Comparison of ENCODE assay signal across 9 mouse cellular contexts in genomic region chr7:37290018-37290417, GRCm38 (mm10).
DNase-seq lines count a peak whose midpoint lies in the region; ATAC-seq and TF ChIP-seq lines count a peak whose summit lies in the region.
"Had no signal": no experiment of that assay in that cellular context is flagged by ENCODE, and none has a peak within 500 bp of the region (broad histone marks: within the 10 kb centered on the region; RNA-seq: fewer than 3 reads in every experiment).

No protein-coding gene starts in this region.

- H3K36me3 ChIP-seq in kidney, embryonic 15.5 days, result no peaks in the 10 kb centered on the region
- no peaks in the 10 kb centered on the region for H3K36me3 ChIP-seq in heart, adult 2 months (ENCODE audit: control insufficient read depth, insufficient read depth, low read length)
- H3K36me3 ChIP-seq in limb, embryonic 11.5 days (ENCODE audit: control insufficient read depth, insufficient read depth, low read length), result no peaks in the 10 kb centered on the region
- no peaks in the 10 kb centered on the region for H3K36me3 ChIP-seq in neural tube, embryonic 12.5 days

- peak overlapping the region; percentile 6; the same call in 1 of the 2 replicates for H3K4me3 ChIP-seq in kidney, embryonic 15.5 days (replicated peaks)
- H3K4me3 ChIP-seq in heart, adult 2 months, result no peak overlapping the region
- H3K4me3 ChIP-seq in limb, embryonic 11.5 days (ENCODE audit: low read depth, low read length), result no peak overlapping the region
- no peak overlapping the region for H3K4me3 ChIP-seq in neural tube, embryonic 12.5 days
- H3K4me3 ChIP-seq: erythroblast, embryonic 14.5 days had no signal

- no peak overlapping the region for H3K9ac ChIP-seq in kidney, embryonic 15.5 days
- H3K9ac ChIP-seq in heart, adult 2 months (ENCODE audit: low read depth, low read length), result no peak overlapping the region
- H3K9ac ChIP-seq in limb, embryonic 11.5 days (ENCODE audit: low read length), result no peak overlapping the region
- no peak overlapping the region for H3K9ac ChIP-seq in neural tube, embryonic 12.5 days

- DNase-seq in kidney, postnatal 36 days, result no peak
- DNase-seq in heart, adult 2 months, result peak; percentile 41 to 51
- peak; percentile 31 for DNase-seq in limb, embryonic 11.5 days (ENCODE audit: low spot score)
- no peak for DNase-seq in thymus, postnatal 25 days
- no peak for DNase-seq in ovary, postnatal 36 days (ENCODE audit: low spot score)

- no peaks in the 10 kb centered on the region for H3K27me3 ChIP-seq in kidney, embryonic 15.5 days
- no peaks in the 10 kb centered on the region for H3K27me3 ChIP-seq in heart, adult 2 months (ENCODE audit: control insufficient read depth, insufficient read depth, low read length)
- no peaks in the 10 kb centered on the region for H3K27me3 ChIP-seq in limb, embryonic 11.5 days (ENCODE audit: control insufficient read depth, insufficient read depth, low read length)
- H3K27me3 ChIP-seq in neural tube, embryonic 12.5 days (replicated peaks), result no peaks in the 10 kb centered on the region

- peak; percentile 54; the same call in 1 of the 2 replicates for ATAC-seq in kidney, embryonic 15.5 days (replicated peaks; ENCODE audit: low FRiP score)
- ATAC-seq in limb, embryonic 11.5 days (ENCODE audit: insufficient number of reproducible peaks, low FRiP score, low TSS enrichment, low read depth), result no peak
- ATAC-seq in neural tube, embryonic 12.5 days (ENCODE audit: low FRiP score, low read depth), result no peak
- ATAC-seq in megakaryocyte-erythroid progenitor cell, adult 5-6 weeks (replicated peaks; ENCODE audit: low FRiP score, low TSS enrichment, poor library complexity, severe bottlenecking), result no peak

- TF ChIP-seq CTCF in heart, adult 2 months (IDR thresholded peaks at IDR 0.05), result no peak

- 22% methylated on average over 5 of the region's 5 CpGs for WGBS in kidney, embryonic 15.5 days
- WGBS in heart, adult 2 months, result 30% methylated on average over 5 of the region's 5 CpGs
- 29% methylated on average over 5 of the region's 5 CpGs for WGBS in limb, embryonic 11.5 days
- 31% methylated on average over 5 of the region's 5 CpGs for WGBS in neural tube, embryonic 12.5 days

- no peaks in the 10 kb centered on the region for H3K79me2 ChIP-seq in heart, adult 2 months (replicated peaks; ENCODE audit: control insufficient read depth, insufficient read depth, low read length)

- peaks cover 12% of the 10 kb centered on the region for H3K4me1 ChIP-seq in kidney, embryonic 15.5 days
- H3K4me1 ChIP-seq in heart, adult 2 months (ENCODE audit: control insufficient read depth, insufficient read depth, low read length), result no peaks in the 10 kb centered on the region
- H3K4me1 ChIP-seq in limb, embryonic 11.5 days (ENCODE audit: control insufficient read depth, insufficient read depth, low read length), result peaks cover 12% of the 10 kb centered on the region
- peaks cover 14% of the 10 kb centered on the region for H3K4me1 ChIP-seq in neural tube, embryonic 12.5 days

- no peaks in the 10 kb centered on the region for H3K9me3 ChIP-seq in kidney, embryonic 15.5 days (replicated peaks)
- no peaks in the 10 kb centered on the region for H3K9me3 ChIP-seq in limb, embryonic 11.5 days (ENCODE audit: control insufficient read depth, low read length)
- no peaks in the 10 kb centered on the region for H3K9me3 ChIP-seq in neural tube, embryonic 12.5 days

- no peak for TF ChIP-seq EP300 in heart, adult 2 months (IDR thresholded peaks at IDR 0.05; ENCODE audit: insufficient read depth, low read depth, low read length)

- peak overlapping the region; percentile 49 for H3K4me2 ChIP-seq in kidney, embryonic 15.5 days
- H3K4me2 ChIP-seq in limb, embryonic 11.5 days (ENCODE audit: low read depth, severe bottlenecking), result no peak overlapping the region
- peak overlapping the region; percentile 32 for H3K4me2 ChIP-seq in neural tube, embryonic 12.5 days (replicated peaks)

- no peak overlapping the region for H3K27ac ChIP-seq in kidney, embryonic 15.5 days
- H3K27ac ChIP-seq in heart, adult 2 months, result no peak overlapping the region
- no peak overlapping the region for H3K27ac ChIP-seq in limb, embryonic 11.5 days (replicated peaks; ENCODE audit: low read depth, low read length)
- no peak overlapping the region for H3K27ac ChIP-seq in neural tube, embryonic 12.5 days

- TF ChIP-seq POLR2A in heart, adult 2 months (IDR thresholded peaks at IDR 0.05; ENCODE audit: insufficient read depth, low read depth, low read length), result no peak

- intact Hi-C loops in heart, adult 2 months (cut with DNase I), result no loop called here

Comparison
In these comparisons a context has a peak if more than half of its experiments do, and no peak if none do; other contexts are left out.
1. DNase-seq: peak in heart, adult 2 months (2 of 2) and limb, embryonic 11.5 days (single experiment); none in kidney, postnatal 36 days (0 of 2), thymus, postnatal 25 days (single experiment) and ovary, postnatal 36 days (single experiment).